Mouse (Mus musculus) heart, adult 11 months (tissue): ENCODE results near the gene Ifi35.
A peak's percentile ranks its signal among the peaks of the same experiment; 100 is the strongest.
"Not testable (repeated sequence)": the region's sequence is repeated elsewhere in the genome, so short reads cannot be mapped to it uniquely, and the experiment has no call there.

Experiments
- DNase-seq: peaks from one replicate; pipeline ENCODE4 v3.0.0; 2022

Gene Ifi35

GRCm38 (mm10) chr11:101448274-101448746, at the start of gene Ifi35:
Ifi35 (plus strand) TSS chr11:101448407.
- DNase-seq = peak; percentile 99

- peak; percentile 72 for DNase-seq
These were observed 32.9 kb upstream of the Ifi35 start for GRCm38 (mm10) chr11:101415306-101415705.

GRCm38 (mm10) chr11:101416433-101417100, 31.6 kb upstream of the Ifi35 start:
- DNase-seq = no peak

- DNase-seq = peak; percentile 98
These were observed 30.9 kb upstream of the Ifi35 start, which contains the start of gene Aarsd1 for GRCm38 (mm10) chr11:101417101-101417855. Aarsd1 (minus strand) TSS chr11:101417615.

GRCm38 (mm10) chr11:101418991-101419390, 29.2 kb upstream of the Ifi35 start:
- DNase-seq = no peak

- DNase-seq = no peak
These were observed 28.6 kb upstream of the Ifi35 start for GRCm38 (mm10) chr11:101419610-101420009.

GRCm38 (mm10) chr11:101420148-101420547, 28.1 kb upstream of the Ifi35 start:
- no peak for DNase-seq

- DNase-seq = peak; percentile 96
These were observed 23.9 kb upstream of the Ifi35 start, which contains the start of gene Gm27029 for GRCm38 (mm10) chr11:101424105-101424851. Gm27029 (minus strand) TSS chr11:101424796.

GRCm38 (mm10) chr11:101424925-101425813, 23.0 kb upstream of the Ifi35 start, which contains the start of the genes Rundc1 and Ptges3l:
Rundc1 (plus strand) TSS chr11:101425085.
Ptges3l (minus strand) TSS chr11:101425333.
- DNase-seq = peak; percentile 99

GRCm38 (mm10) chr11:101426165-101426564, 22.0 kb upstream of the Ifi35 start:
- DNase-seq = no peak

- no peak for DNase-seq
These were observed 16.9 kb upstream of the Ifi35 start for GRCm38 (mm10) chr11:101431327-101431726.

GRCm38 (mm10) chr11:101433396-101433795, 14.8 kb upstream of the Ifi35 start:
- DNase-seq = no peak

GRCm38 (mm10) chr11:101435831-101436230, 12.4 kb upstream of the Ifi35 start:
- no peak for DNase-seq

- DNase-seq = no peak
These were observed 11.3 kb upstream of the Ifi35 start for GRCm38 (mm10) chr11:101436916-101437315.

GRCm38 (mm10) chr11:101438006-101438405, 10.2 kb upstream of the Ifi35 start:
- not testable (repeated sequence) for DNase-seq

GRCm38 (mm10) chr11:101441450-101442126, 6.6 kb upstream of the Ifi35 start:
- not testable (repeated sequence) for DNase-seq

GRCm38 (mm10) chr11:101442127-101442693, 6.0 kb upstream of the Ifi35 start, which contains the start of gene Rpl27:
Rpl27 (plus strand) TSS chr11:101442298.
- DNase-seq = peak; percentile 100

GRCm38 (mm10) chr11:101442760-101443159, 5.4 kb upstream of the Ifi35 start:
- no peak for DNase-seq

GRCm38 (mm10) chr11:101446319-101446718, 1.9 kb upstream of the Ifi35 start:
- DNase-seq = no peak

- DNase-seq = not testable (repeated sequence)
These were observed 1.3 kb upstream of the Ifi35 start for GRCm38 (mm10) chr11:101446860-101447259.

- DNase-seq = no peak
These were observed 421 bp upstream of the Ifi35 start for GRCm38 (mm10) chr11:101447786-101448185.
